Mouse (Mus musculus) adrenal gland, postnatal 36 days (tissue): ENCODE measurements at regions not wholly inside any gene's neighbourhood (a gene's known extent, or its start where the extent isn't known, plus 50 kb on each side); places are given as distances from the start of the nearest gene placed in this dataset.

Experiments
- DNase-seq, 2 experiments: peaks; one replicate each; pipeline ENCODE4 v3.0.0; 2021; ENCODE audit warnings: mixed read lengths in 1 of 2

DNA sequence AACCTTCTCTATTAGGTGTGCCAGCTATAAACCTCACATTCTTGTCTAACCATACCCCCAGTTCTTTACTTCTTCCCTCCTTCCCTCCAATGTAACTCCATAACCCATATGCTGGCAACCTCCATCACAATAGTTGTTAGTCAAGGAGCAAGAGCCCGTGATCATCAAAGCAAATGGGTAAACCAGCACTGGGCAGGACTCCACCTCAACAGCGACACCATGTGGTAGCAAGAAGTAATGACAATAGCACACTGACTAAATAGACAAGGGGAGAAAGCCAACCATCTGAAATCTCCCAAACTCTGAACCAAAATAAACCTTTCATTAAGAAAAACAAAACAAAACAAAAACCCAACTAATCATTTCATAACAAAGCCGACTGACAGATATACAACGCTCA lies 297.8 kb downstream of the Psat1 start:
- peak; percentile 24 to 57 for DNase-seq

DNA sequence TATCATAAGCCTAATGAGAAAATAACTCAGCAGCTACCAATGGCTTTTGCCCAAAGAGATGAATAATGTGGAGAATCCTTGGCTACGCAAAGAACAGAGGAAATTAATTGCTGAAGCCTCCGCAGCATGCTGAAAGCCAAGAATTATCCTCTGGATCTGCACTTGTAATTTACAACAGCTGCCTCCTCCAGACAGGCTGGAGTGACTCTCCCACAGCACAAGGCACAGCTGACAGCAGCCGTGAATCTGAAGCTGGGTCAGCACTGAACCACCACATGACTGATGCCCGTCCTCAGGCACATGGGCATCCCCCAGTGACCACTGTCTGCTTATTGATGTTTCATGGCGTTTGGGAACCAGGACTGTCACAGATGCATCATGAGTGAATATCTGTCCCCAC lies 299.8 kb downstream of the Psat1 start:
- DNase-seq: no peak

DNA sequence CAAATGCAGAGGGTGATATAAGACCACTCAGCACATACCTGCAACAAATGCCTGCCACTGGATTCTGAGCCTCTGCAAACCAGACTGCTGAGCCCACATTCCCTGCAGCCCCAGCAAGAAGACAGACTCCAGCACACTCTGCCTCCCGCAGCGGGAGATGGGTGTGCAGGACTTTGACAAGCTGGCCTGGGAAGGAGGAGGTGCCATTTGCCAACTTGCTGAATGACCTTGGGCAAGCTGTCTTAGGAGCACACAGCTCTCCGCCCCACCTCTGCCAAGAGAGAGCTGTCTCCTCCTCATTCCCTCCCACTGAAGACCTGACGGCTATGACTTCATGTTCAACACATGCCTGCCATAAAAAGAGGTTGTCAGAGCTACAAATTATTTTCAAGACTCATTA lies 302.4 kb downstream of the Psat1 start:
- peak; percentile 46 to 51 for DNase-seq

DNA sequence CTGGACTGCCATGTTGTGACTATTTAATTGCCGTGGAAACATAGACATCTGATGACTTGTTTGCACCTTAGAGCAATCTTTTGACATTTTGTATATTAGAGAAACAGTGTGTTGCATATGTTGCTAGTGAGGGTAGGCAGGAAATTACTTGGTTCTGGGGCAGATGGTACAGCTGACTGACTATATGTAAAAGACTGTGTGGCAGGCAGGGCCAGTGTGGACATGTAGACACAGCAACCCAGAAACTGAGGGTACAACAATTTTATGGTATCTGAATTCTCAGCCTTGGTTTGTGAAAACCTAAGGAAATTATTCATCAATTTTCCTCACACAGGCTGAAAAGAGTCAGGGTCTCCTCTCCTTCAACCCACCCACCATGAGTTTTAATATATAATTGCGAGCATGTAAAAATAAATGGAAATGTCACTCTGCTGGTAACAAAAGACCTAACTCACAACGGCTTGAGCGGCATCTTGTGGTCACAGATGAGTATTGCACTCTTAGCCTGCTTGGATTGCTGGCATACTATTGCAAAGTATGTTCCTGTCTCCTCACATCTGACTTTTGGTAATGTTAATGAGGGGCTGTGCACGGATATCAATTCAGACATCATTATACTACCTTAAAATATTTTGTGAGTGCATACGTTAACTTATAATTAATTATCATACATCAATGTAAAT lies 329.8 kb downstream of the Psat1 start:
- DNase-seq: peak; percentile 50 to 60

DNA sequence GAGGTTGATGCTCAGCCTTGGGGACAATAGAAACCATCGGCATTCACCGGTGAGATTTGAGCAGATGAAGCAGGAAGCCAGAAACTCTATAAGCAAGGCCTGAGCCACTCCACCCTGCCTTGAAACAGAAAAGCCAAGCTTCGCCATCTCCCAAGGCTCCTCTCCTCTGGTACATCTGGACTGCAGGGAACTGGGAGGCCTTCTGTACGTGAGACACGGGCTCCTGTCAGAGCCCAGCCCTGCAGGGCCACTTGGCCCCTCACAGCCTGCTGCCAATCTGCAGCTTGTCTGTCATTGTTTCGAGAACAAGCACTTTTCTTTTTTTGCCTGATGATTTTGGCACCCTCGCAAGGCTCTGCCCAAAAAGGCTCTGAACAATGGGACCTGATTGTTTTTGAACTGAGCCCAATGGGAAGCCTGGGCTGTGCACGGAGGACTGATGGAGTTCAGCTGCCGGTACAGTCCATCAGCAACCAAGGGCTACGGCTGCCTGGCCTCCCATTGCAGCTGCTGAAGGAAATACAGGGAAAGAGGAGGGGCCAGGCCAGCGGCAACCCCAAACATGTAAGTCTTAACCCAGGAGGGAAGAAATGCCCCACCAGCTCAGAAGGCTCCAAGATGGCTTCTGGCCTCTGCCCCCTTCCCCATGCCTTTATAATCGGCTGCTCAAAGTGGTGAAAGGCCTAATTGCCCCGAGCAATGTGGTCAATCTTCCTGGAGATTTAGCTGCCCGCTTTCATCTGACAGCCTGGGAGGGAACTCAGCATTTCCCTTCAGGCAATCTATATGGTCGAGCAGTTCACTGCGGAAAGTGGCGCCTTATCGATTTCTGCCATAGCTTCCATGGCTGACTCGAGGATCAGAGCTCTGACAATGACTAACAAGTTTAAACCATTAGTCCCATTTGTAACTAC lies 332.2 kb downstream of the Psat1 start:
- DNase-seq: no peak

DNA sequence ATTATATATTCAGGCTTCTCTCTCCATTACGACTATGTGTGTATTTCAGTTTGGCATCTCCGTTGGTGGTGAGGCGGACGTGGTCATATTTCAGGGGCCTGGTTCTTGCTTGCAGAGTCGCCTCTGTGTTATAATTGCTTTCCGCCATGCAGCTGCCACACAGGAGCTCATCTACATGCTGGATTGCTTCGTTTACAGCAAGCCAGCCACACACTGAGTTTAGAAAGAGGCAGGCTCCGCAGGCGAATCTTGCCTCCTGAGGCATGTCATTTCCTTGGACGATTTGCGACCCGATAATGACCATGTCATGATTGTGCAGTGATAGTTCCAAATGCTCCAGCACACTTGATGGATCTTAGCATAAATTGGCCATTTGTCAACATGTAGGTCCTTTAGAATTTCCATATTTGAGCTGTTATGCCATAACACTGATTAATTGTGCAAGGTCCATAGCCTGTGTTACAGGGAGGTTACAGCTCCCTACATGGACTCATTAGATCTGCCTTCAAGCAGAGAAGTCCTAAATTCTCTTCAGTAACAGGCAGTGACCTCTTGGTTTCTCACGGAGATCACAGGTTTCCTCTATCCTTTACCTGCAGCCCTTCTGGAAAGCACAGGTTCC lies 335.9 kb downstream of the Psat1 start:
- DNase-seq: no peak

DNA sequence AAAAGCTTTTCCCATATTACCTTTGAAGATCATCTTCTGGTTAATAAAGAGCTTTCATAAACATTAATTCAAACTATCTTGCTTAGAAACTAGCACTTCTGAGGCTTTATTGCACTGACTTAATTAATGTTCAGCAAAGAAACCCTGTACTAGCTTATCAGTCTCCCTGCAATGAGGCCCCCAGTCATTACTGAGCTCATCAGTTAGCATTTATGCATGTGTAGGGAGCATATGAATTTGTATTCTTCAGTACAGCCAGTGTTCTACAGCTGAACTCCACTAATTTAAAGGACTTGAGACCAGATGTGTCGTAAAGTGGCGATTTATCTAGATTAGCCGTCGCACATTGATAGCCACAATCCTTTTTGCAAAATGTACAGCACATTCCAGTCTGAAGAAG lies 340.7 kb downstream of the Psat1 start:
- no peak for DNase-seq

DNA sequence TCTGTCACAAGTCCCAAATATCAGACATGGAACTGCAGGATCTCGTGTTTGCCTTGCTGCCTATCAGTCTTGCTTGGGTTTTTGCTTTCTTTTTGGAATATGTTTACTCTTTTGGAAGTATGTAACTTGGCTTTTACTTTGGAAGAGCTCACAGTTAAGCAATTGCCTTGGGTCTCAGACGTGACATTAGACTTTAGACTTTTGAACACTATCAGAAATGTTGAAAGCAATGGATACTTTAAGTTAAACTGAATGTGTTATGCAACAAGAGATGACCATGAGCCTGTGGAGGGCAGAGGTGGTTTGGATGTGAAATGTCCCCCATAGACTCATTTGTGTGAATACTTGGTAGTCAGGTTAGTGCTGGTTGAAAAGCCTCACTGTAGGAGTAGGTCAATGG lies 354.3 kb downstream of the Psat1 start:
- DNase-seq: no peak

DNA sequence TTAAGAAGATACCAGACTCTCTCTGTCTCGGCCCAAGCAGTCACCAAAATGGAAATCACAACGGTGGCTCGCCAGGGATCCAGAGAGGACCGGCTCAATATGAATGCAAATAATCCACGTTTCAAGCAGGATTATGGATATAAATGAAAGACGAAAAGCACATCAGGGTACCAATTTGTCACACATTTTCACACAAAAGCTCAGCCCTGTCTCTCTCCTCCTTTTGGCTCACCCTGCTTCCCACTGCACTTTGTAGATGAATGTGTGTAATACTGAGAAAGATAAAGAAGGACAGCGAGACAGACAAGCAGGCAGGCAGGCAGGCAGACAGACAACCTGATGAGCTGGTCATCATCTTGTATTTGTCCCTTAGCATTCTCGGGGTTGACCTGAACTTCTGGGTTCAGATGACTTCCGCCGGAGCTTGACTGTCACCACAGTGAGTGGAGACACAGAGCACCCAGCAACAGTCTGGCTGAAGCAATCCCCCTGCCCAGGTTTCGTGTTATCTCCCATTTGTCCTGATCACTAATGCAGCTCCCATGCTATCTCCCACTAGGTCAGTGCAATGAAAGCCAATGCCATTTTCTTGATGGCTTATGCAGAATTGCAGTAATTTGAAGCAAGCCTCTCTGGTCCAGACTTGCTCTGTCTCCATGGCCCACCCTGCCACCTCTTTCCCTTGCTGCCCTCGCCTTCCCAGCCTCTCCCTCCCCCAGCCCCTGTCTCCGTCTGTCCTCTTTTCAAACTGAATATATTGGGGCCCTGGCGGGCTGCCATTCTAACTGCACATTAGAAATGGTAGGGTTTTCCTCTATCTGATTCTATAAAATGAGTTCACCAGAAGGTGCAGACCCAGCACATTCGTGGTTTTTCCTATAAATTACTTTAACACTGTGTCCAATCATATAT lies 363.1 kb downstream of the Psat1 start:
- no peak for DNase-seq

DNA sequence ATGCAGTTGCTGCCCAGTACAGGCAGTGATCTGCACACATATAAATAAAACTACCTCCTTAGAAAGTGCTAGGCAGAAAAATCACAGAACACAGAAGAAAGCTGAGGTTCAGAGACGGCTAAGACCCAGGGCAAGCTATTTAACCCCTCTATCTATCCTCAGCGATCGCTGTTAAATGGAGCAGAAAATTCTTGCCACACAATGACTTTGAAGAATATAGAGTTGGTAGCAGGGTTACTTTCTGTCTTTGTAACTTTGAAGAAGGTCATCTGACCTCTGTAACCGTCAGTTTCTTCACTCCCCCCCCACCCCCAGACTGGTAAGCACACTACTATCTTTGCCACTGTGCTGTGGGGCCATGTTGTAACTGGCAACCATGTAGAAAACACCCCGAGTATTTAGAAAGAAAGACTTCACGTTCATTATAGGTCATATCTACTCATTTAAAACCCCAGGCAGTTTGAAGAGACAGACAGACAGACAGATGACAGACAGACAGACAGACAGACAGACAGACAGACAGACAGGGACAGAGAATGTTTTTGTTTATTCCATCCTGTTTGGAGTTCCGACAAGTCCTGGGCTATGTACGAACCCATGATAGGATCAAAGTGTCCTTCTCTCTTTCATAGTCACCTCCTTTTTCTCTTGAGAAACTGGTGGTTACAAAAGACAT lies 363.9 kb downstream of the Psat1 start:
- no peak for DNase-seq

DNA sequence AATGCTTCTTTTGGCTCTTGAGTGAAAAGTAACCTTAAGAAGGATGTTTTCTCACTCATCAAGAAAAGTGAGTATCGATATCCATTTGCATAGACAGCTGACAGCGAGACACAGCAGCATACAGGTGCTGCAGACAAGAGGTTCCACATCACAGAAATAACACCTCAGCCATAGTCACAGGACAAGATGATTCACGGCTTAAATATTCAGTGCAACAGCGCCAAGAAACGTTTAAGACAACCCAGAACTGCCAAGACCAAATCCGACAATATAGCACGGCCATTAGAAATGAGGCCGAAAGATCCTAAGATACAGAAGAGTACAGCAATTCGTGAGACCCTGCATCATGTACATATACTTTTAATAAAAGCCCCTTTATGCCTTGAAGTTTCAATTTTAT lies 375.9 kb downstream of the Psat1 start:
- DNase-seq: no peak

DNA sequence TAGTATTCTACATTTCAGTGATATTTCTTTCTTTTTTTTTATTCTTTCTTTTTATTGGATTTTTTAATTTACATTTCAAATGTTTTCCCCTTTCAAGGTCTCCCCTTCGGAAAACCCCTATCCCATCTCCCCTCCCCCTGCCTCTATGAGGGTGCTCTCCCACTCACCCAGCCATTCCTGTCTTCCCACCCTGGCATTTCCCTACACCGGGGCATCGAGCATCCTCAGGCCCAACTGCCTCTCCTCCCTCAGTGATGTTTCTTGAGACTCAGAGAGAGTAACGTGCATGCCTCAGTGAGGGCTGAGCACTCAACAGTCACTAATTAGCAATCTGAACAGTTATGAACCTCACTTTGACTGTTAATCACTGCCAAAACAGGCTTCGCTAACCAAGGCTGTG lies 385.6 kb downstream of the Psat1 start:
- DNase-seq: no peak

DNA sequence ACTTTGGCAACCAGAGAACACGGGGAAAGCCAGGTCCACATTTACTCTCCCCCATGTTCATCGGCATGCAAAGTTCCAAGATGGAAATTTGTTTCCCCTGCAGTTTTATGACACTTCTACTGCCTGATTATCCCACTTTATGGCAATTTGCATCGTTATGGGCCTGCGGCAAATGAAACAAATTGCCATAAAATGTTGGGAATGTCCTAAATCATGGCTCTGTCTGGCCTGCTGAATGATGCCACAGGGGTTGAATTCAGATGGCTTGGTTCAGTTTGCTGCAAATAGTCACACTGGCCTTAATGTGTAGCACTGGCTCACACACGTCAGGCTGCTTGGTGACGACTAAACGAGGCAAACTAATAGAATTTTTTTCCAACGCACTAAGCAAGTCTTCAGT lies 393.2 kb downstream of the Psat1 start:
- no peak for DNase-seq

DNA sequence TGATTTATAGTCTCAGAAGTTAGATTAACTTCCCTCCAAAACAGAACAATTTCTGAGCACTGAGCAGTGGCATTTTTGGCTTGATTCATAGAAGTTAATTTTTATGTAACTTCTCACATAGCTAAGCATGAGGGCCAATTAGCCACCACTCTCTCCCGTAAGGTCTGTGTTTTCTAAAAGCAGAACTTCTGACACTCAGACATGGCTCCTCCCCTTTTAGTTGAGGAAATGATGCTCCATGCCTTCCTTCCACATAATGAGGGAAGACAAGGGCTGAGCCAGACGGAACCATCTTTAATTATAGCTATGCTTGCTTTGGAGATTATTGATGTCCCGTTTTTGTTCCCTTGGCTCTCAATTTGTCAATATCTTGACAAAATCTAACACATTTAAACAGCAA lies 429.3 kb downstream of the Psat1 start:
- DNase-seq: no peak

DNA sequence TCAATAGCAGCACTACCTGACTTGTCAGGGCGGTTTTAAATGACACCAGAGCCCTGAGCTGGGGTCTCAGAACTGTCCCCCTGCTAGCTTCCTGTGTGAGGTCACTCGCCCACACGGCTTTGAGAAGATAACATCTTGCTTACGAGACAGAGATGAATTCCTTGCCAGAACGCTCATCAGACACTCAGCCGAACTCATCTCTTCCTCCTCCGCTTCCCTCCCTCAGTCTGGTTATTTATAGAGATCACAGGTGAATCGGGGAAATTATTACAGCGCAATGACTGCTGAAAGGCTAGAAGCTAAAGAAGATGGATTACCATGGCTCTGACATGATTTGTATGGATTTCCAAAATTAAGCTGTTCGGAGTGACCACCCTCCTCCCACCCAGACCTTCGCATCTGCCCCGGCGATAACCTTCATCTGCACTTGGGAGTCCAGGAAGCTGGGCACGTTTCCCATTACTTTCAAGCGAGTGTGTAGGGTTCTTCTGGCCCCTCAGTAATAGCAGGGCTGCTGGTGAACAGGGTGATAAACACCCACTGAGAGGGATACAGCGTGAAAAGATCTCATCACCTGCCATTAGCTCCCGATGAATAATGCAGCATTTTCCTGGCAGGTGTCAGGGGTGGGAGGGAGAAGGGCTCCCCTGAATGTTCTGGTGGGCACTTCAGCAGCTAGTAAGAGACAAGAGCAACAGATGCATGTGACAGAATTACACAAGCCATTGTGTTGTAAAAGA lies 430.4 kb downstream of the Psat1 start:
- no peak for DNase-seq

DNA sequence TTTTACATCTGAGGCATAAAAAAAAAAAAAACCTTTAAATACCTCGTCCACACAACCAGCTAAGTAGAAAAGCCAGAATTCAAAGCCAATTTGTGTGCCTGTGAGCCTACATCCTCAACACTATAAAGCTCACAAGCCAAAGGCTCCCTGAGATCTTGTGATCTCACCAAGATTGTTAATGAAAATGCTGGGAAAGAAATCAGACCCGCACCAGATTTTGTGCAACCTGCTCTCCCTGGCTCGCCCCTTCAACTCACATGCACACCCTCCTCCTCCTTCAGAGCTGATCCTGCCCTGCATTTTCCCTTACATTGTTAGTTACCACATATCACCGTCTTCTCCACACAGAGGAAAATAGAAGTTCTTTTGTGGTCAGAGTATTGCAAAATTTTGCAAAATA lies 433.9 kb downstream of the Psat1 start:
- DNase-seq: no peak

DNA sequence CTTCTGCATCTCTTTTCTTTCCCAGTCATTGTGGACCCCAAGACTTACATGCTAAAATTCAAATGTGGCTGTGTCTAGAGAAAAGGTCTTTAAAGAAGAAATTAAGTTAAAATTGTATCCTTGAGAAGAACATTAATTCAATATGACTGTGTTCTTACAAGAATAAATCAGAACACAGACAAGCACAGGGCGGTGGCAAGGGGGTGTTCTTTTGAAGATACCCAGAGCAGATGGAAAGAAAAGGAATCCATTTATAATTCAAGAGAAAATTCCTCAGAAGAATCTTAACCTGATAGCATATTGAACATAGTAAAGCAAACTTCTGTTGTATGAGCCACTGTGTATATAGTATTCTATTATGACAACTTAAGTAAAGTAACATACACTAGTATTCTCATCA lies 436.7 kb downstream of the Psat1 start:
- DNase-seq: no peak

DNA sequence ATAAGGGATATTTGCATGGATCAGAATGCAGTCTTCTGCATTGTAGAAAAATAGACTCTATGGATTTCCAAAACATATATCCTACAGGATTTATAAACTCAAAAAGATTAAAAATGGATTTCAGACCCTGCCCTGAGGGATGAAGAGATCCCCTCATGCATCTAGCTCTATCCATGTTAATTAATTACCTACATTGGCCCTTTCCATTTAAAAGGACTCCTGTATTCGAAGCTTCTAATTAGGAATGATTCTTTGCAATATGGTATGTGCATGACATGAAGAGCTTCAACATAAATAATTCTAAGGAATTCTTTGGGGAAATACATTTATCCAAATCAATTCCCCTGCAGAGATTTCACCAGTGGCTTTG lies 444.2 kb downstream of the Psat1 start:
- DNase-seq: no peak

DNA sequence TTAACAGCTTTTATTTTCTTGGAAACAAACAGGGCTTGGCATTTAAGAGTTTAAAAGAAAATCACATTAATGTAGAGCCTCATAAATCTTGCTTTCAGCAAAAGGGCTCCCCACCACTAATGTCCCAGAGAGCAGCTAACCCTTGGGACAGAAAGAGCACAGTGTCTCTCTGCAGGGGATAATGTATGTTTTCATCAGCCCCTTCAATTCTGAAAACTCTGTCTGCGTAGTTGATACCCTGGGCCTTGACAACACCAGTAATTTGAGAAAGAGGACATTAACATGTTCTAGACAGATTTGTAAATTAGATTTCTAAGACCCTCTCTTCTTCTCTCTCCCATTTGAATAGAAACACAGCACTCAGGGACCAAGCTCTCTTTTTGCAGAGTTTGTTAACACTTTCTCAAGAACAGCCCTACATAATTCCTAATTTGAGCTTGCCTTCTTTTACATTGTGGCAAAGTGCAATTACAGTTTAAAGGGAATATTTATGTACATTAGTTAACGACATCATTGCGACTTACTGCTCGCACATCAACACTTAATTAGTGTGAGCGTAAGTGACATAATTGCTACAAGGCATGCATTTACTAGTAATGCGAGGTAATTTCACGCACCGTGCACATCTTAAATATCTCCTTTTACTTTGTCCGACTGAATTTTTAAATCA lies 444.7 kb downstream of the Psat1 start:
- no peak for DNase-seq

DNA sequence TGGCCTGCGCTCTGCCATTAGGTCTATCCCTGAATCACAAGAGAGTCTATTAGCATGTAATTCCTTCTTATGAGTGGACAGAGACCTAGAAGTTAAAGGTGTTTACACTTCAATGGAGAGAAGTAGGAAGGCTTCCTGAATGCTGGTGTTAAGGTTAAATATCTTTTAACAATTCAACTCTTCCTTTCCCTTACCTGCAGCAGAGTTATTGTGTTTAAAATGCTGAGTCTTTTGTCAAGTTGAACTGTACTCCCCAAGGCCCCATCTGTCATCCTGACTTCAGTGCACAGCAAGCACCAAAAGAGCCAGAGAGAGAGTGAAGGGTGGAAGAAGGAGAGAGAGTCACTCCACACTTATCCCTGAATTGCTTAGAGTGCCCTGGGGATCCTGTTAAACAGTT lies 451.6 kb downstream of the Psat1 start:
- no peak for DNase-seq
